Comparison of ENCODE assay signal across 8 mouse cellular contexts in the genomic region with DNA sequence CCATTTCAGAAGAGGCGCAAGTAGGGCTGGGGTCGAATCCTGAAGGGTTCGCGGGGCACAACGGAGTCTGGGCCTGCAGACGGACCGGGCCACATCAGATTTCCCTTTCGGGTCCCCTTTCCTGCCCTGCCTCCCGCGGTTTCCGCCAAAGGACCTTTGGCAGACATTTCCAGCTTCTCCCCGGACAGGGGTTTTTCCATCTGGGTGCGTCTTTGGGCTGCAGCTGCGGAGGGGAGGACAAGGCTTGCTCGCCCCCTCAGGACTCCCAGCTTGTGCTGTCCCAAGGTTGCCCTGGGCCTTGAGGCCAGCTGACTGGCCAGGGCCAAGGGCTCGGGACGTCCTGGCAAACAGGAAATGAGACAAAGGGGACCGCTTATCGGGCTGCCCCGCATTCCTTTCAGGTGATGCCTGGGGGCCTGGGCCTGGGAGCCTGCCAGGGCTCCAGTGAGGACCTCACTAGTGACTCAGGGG. TPM values are rescaled to one million over a fixed set of nuclear protein-coding genes. Genes with fewer than 3 reads are reported as not detected.
DNase-seq lines count a peak whose midpoint lies in the region; ATAC-seq lines count a peak whose summit lies in the region.
"Had no signal": no experiment of that assay in that cellular context is flagged by ENCODE, and none has a peak within 500 bp of the region (broad histone marks: within the 10 kb centered on the region; RNA-seq: fewer than 3 reads in every experiment).

No protein-coding gene starts in this region.

- H3K9me3 ChIP-seq in embryonic facial prominence, embryonic 13.5 days = no peaks in the 10 kb centered on the region
- H3K9me3 ChIP-seq in midbrain, embryonic 11.5 days (ENCODE audit: control insufficient read depth, low read length) = no peaks in the 10 kb centered on the region

- H3K9ac ChIP-seq in embryonic facial prominence, embryonic 13.5 days = peak overlapping the region; percentile 66
- peak overlapping the region; percentile 35 for H3K9ac ChIP-seq in midbrain, embryonic 11.5 days (ENCODE audit: low read length)

- no peaks in the 10 kb centered on the region for H3K36me3 ChIP-seq in embryonic facial prominence, embryonic 13.5 days
- H3K36me3 ChIP-seq in midbrain, embryonic 11.5 days (ENCODE audit: control insufficient read depth, insufficient read depth, low read length) = no peaks in the 10 kb centered on the region

- WGBS in embryonic facial prominence, embryonic 13.5 days = 6% methylated on average over 20 of the region's 20 CpGs
- 8% methylated on average over 20 of the region's 20 CpGs for WGBS in midbrain, embryonic 11.5 days

- H3K4me1 ChIP-seq in embryonic facial prominence, embryonic 13.5 days = peaks cover 51% of the 10 kb centered on the region
- peaks cover 6% of the 10 kb centered on the region; the same call in 1 of the 2 replicates for H3K4me1 ChIP-seq in midbrain, embryonic 11.5 days (ENCODE audit: control insufficient read depth, insufficient read depth, low read length)

- 0 out of 2 replicates have a peak overlapping the region, but pooled peaks have one; percentile 28 for H3K27ac ChIP-seq in embryonic facial prominence, embryonic 13.5 days
- H3K27ac ChIP-seq in midbrain, embryonic 11.5 days (ENCODE audit: low read depth, low read length) = no peak overlapping the region

- intact Hi-C loops in heart, postnatal 25 days (cut with DNase I) = no loop called here

- peak overlapping the region; percentile 19 for H3K4me3 ChIP-seq in embryonic facial prominence, embryonic 13.5 days
- no peak overlapping the region for H3K4me3 ChIP-seq in midbrain, embryonic 11.5 days (ENCODE audit: low read depth, low read length)

- peak; percentile 80 for DNase-seq in adrenal gland, adult 8-10 months
- DNase-seq in heart, postnatal 25 days (ENCODE audit: low spot score) = peak; percentile 68
- DNase-seq in kidney, postnatal 36 days = peak; percentile 70 to 71
- DNase-seq in midbrain, embryonic 11.5 days (ENCODE audit: low spot score, missing footprints) = peak; percentile 91
- no peak for DNase-seq in cerebellum, adult 9-11 months
- no peak for DNase-seq in frontal cortex, postnatal 25 days (ENCODE audit: low spot score in 2 of 2)

- peak overlapping the region; percentile 50 for H3K4me2 ChIP-seq in embryonic facial prominence, embryonic 13.5 days
- H3K4me2 ChIP-seq in midbrain, embryonic 11.5 days = peak overlapping the region; percentile 17

- ATAC-seq in embryonic facial prominence, embryonic 13.5 days (ENCODE audit: insufficient number of reproducible peaks, insufficient read depth, low FRiP score, low TSS enrichment, low read depth) = no peak
- ATAC-seq in midbrain, embryonic 11.5 days (ENCODE audit: low FRiP score) = no peak

- H3K27me3 ChIP-seq in embryonic facial prominence, embryonic 13.5 days = peaks cover 38% of the 10 kb centered on the region
- peaks cover 15% of the 10 kb centered on the region for H3K27me3 ChIP-seq in midbrain, embryonic 11.5 days (ENCODE audit: control insufficient read depth, insufficient read depth, low read length)

RNA-seq across cellular contexts. Expression of gene Tinagl1, which starts 11.5 kb away (rescaled TPM):
- 100 to 1,000 TPM in 2 of 4 experiments, 10 to 100 TPM in 2; 80.9 to 133 (median 107) TPM for total RNA-seq in adrenal gland, adult 8-10 months (2022)
- 13.8 and 14.2 TPM in 2 replicates for polyA plus RNA-seq in embryonic facial prominence, embryonic 13.5 days (2015; fragmentation: Nextera tagmentation; extraction: Ambion mirVana)
- 10 to 100 TPM; 56.0 to 69.2 TPM for total RNA-seq in heart, postnatal 25 days (2021)
- 5.1 and 6.1 TPM in 2 replicates for polyA plus RNA-seq in midbrain, embryonic 11.5 days (2014; fragmentation: Nextera tagmentation; extraction: Ambion mirVana)

RNA-seq across cellular contexts. Expression of gene Hcrtr1, which starts 24.3 kb away (rescaled TPM):
- total RNA-seq in adrenal gland, adult 8-10 months (2022) = 1 to 10 TPM in 2 of 4 experiments, under 1 TPM in 2; 0.49 to 1.9 (median 1.3) TPM
- 0.21 TPM in 2 replicates for polyA plus RNA-seq in embryonic facial prominence, embryonic 13.5 days (2015; fragmentation: Nextera tagmentation; extraction: Ambion mirVana)
- not detected for total RNA-seq in heart, postnatal 25 days (2021)
- 0.14 and 0.18 TPM in 2 replicates for polyA plus RNA-seq in midbrain, embryonic 11.5 days (2014; fragmentation: Nextera tagmentation; extraction: Ambion mirVana)

RNA-seq across cellular contexts. Expression of gene Gm853, which starts 58.8 kb away (rescaled TPM):
- total RNA-seq in adrenal gland, adult 8-10 months (2022) = not detected
- not detected in 2 replicates for polyA plus RNA-seq in embryonic facial prominence, embryonic 13.5 days (2015; fragmentation: Nextera tagmentation; extraction: Ambion mirVana)
- total RNA-seq in heart, postnatal 25 days (2021) = not detected
- not detected in 2 replicates for polyA plus RNA-seq in midbrain, embryonic 11.5 days (2014; fragmentation: Nextera tagmentation; extraction: Ambion mirVana)
- total RNA-seq: adrenal gland, adult 18-20 months had no signal

Comparison
In these comparisons a context has a peak if more than half of its experiments do, and no peak if none do; other contexts are left out.
1. DNase-seq: peak in adrenal gland, adult 8-10 months (single experiment), heart, postnatal 25 days (single experiment), kidney, postnatal 36 days (2 of 2) and midbrain, embryonic 11.5 days (single experiment); none in cerebellum, adult 9-11 months (single experiment) and frontal cortex, postnatal 25 days (0 of 2).